Mouse (Mus musculus) heart, adult 2 months (tissue): ENCODE results near the gene Hamp. TPM values are rescaled to one million over a fixed set of nuclear protein-coding genes. Genes with fewer than 3 reads are reported as not detected.
A peak's percentile ranks its signal among the peaks of the same experiment; 100 is the strongest.

Experiments used
- DNase-seq, 2 experiments: peaks; one replicate each; pipeline ENCODE4 v3.0.0; 2021
- H3K27ac ChIP-seq: fragments of 200-600 bp; 2 replicates; pipeline ENCODE4 v1.8.1; 2022
- H3K27me3 ChIP-seq: fragments of 200-500 bp; 2 replicates; pipeline ENCODE4 v1.6.1; 2012; ENCODE audit warnings: mild to moderate bottlenecking, low read length, inconsistent platforms, mixed read lengths; ENCODE audit not compliant: control insufficient read depth, insufficient read depth
- H3K36me3 ChIP-seq: fragments of 200-500 bp; 2 replicates; pipeline ENCODE4 v1.6.1; 2012; ENCODE audit warnings: low read length, inconsistent platforms; ENCODE audit not compliant: control insufficient read depth, insufficient read depth
- H3K4me1 ChIP-seq: fragments of 200-500 bp; 2 replicates; pipeline ENCODE4 v1.6.1; 2011; ENCODE audit warnings: low read length; ENCODE audit not compliant: control insufficient read depth, insufficient read depth
- H3K4me3 ChIP-seq: fragments of 200-600 bp; 2 replicates; pipeline ENCODE4 v1.8.1; 2022
- H3K79me2 ChIP-seq: fragments of 200-500 bp; replicated peaks from 2 replicates; pipeline ENCODE4 v1.6.1; 2012; ENCODE audit warnings: mild to moderate bottlenecking, inconsistent platforms, low read length, moderate library complexity, mixed read lengths; ENCODE audit not compliant: control insufficient read depth, insufficient read depth
- H3K9ac ChIP-seq: fragments of 200-500 bp; 2 replicates; pipeline ENCODE4 v1.6.1; 2012; ENCODE audit warnings: low read depth, mild to moderate bottlenecking, control low read depth, inconsistent platforms, low read length, mixed read lengths
- CTCF ChIP-seq: fragments of 200-600 bp; IDR thresholded peaks from 2 replicates; pipeline ENCODE4 v1.8.1; 2022; ENCODE audit warnings: antibody characterized with exemption, mild to moderate bottlenecking, moderate library complexity
- EP300 ChIP-seq: fragments of 200-500 bp; IDR thresholded peaks from 2 replicates; pipeline ENCODE4 v1.6.1; 2011; ENCODE audit warnings: low read depth, low read length, control low read depth; ENCODE audit not compliant: insufficient read depth
- POLR2A ChIP-seq: fragments of 200-500 bp; IDR thresholded peaks from 2 replicates; pipeline ENCODE4 v1.6.1; 2011; ENCODE audit warnings: mild to moderate bottlenecking, low read depth, low read length, control low read depth; ENCODE audit not compliant: insufficient read depth
- WGBS: fragments of 180-500 bp; shearing (Covaris S2); methylation state at CpG from one replicate; pipeline ENCODE4 v1.1.7; 2018; 5-methylcytosine and 5-hydroxymethylcytosine counted together
- intact Hi-C: fragments of 180-260 bp; cut with DNase I; formaldehyde crosslinking; loops from one replicate; pipeline ENCODE4 v1.15.1; 2025
- polyA plus RNA-seq: library from polyadenylated mRNA; depleted of rRNA; stranded (reverse); fragments of >200 nt; gene quantifications from 2 replicates; pipeline ENCODE4 v1.2.3, GENCODE M21; 2012
- total RNA-seq, 2 experiments: library from RNA; stranded (reverse); gene quantifications; 2 replicates each; pipeline ENCODE4 v1.2.3; 2021

The Hamp gene
- total and polyA plus RNA-seq, 3 experiments = 11.8 to 141 (median 14.2) TPM

DNA sequence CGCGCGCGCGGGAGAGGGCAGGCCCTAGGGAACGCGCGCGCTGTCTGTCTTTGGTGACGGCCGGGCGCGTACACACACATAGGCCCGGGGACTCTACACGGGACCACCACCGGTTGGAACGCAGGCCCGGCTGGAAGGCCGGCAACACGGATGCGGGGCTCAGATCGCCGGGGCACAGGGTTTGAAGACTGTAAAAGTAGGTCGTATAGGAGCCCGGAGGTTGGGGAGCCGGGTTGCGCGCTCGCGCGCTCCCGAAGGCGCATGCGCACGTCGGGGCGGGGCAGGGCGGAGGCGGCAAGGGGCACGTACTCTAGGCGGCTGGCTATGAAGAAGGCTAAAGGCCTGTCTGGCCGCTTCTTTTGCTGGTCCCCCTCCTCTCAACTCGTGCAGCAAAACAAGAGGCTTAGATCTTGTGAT, 13.5 kb upstream of the Hamp start:
- H3K27me3 ChIP-seq = no peaks in the 10 kb centered on the region
- intact Hi-C loops = loop anchor here (5.0 to 10.0 kb wide), 4 partner anchors 80 to 363 kb away; partner anchors contain the start of genes Fxyd5 and Zbtb32
- H3K4me1 ChIP-seq = peaks cover 4% of the 10 kb centered on the region
- no peaks in the 10 kb centered on the region for H3K36me3 ChIP-seq
- H3K79me2 ChIP-seq = no peaks in the 10 kb centered on the region
- peak overlapping the region; percentile 97 for H3K9ac ChIP-seq
- H3K27ac ChIP-seq = peak overlapping the region; percentile 100
- DNase-seq = peak; percentile 97
- peak overlapping the region; percentile 70 for H3K4me3 ChIP-seq
- TF ChIP-seq CTCF (no peak), EP300 (0 out of 2 replicates have a peak, but pooled peaks have one; percentile 37), POLR2A (peak; percentile 92)
- WGBS = under 1% methylated on average over 43 of the region's 43 CpGs

DNA sequence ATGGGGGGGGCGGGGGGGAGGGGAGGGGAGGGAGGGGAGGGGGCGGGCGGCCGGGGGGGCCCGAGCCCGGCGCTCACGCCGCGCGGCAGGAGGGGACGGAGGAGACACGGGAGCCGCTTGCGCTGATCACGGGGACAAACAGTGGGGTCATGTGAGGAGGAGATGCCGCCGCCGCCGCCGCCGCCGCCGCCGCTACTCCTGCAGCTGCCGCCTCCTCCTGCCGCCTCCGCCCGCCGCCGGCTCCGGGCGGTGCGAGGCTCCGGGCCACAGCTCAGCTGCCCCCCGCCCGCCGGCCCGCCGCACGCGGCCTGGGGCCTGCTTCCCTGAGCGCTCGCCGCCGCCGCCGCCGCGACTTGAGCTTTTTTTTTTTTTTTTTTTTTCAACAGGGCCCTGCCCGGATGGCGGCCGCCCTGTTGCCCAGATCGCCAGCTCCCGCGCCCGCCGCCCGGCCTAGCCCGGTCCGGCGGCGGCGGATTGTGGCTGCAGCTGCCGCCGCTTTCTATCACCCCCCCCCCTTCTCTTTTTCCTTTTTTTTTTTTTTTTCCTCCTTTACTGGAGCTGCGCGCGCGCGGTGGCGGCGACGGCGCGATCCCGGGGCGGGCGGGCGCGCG, 13.0 kb upstream of the Hamp start, which contains the start of gene Usf2:
Gene Usf2 (minus strand): TSS at position 48 of the 611 bp plus-strand sequence.
- Histone ChIP-seq H3K9ac (peak within 1 kb of the TSS; percentile 97), H3K27me3 (no peaks in the 10 kb centered on the region), H3K4me3 (peak within 1 kb of the TSS; percentile 70), H3K27ac (peak within 1 kb of the TSS; percentile 100), H3K79me2 (no peaks in the 10 kb centered on the region), H3K36me3 (no peaks in the 10 kb centered on the region), H3K4me1 (peaks cover 4% of the 10 kb centered on the region)
- intact Hi-C loops = loop anchor here (5.0 to 10.0 kb wide), 4 partner anchors 80 to 362 kb away; partner anchors contain the start of genes Fxyd5 and Zbtb32
- WGBS = 0% methylated on average over 66 of the region's 82 CpGs
- no peak for TF ChIP-seq CTCF
- peak; percentile 85 to 90 for DNase-seq

DNA sequence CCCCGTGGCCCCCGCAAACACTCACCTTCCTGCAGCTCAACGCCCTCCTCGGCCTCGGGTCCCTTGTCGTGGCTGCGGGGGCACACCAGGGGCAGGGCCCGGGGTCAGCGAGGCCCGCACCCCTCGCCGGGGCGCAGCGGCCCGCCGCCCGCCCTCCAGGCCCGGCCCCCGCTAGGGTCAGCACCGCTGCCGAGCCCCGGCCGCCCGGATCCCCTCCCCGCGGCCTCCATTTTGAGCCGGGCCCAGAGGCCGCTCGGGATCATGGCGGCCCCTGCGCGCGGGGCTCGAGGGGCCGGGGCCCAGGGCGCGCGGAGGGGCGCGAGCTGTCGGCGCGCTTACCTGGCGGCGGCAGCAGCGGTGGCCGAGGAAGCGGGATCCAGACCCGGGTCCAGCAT, 12.5 kb upstream of the Hamp start:
- WGBS = 2% methylated on average over 37 of the region's 49 CpGs
- Histone ChIP-seq H3K79me2 (no peaks in the 10 kb centered on the region), H3K27me3 (no peaks in the 10 kb centered on the region), H3K36me3 (no peaks in the 10 kb centered on the region), H3K9ac (peak overlapping the region; percentile 97), H3K4me3 (peak overlapping the region; percentile 70), H3K27ac (peak overlapping the region; percentile 100), H3K4me1 (peaks cover 4% of the 10 kb centered on the region)
- TF ChIP-seq POLR2A (no peak), CTCF (no peak), EP300 (no peak)
- intact Hi-C loops = loop anchor here (5.0 to 10.0 kb wide), 4 partner anchors 79 to 362 kb away; partner anchors contain the start of genes Fxyd5 and Zbtb32
- DNase-seq = peak in 1 of 2 experiments; percentile 83

DNA sequence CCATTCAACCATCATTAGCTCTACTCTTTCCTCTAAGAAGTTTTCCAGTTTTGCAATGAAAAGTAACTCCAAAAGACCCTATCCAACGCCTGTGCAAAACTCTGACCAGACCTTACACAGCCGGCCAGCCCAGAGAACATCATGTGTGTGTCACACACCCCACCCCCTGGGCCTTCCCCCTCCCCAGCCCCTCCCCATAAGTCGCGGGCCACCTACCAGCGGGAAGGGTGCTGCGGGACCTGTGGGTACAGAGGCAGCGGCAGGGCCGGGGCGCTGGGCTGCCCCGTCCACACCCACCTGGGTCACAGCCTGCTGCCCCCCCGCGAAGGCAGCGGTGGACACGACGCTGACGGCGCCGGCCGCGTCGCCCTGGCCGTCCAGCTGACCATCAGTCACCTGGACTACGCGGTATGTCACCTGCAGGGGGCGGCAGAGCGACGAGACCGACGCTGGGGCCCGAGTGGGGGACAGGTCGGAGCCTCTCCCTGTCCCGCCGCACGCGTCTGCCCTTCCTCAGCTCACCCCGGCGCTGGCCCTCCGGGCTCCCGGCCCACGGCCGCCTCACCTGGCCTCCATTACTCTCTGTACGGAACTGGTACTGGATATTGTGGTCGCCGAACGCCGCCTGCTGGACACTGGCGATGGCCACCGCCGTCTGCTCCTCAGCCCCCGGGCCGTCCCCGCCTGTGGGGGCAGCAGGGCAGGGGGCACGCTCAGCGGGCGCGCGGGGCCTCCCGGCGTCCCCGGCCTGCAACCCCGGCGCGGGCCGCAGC, 11.9 kb upstream of the Hamp start:
- H3K9ac ChIP-seq = peak overlapping the region; percentile 97
- H3K4me3 ChIP-seq = peak overlapping the region; percentile 70
- DNase-seq = peak; percentile 92 to 93
- H3K27ac ChIP-seq = peak overlapping the region; percentile 100
- under 1% methylated on average over 64 of the region's 64 CpGs for WGBS
- H3K27me3 ChIP-seq = no peaks in the 10 kb centered on the region
- H3K36me3 ChIP-seq = no peaks in the 10 kb centered on the region
- TF ChIP-seq POLR2A (peak; percentile 70), CTCF (peak; percentile 98), EP300 (peak; percentile 65; the same call in 1 of the 2 replicates)
- no peaks in the 10 kb centered on the region for H3K79me2 ChIP-seq
- intact Hi-C loops = loop anchor here (1.0 to 10.0 kb wide), 5 partner anchors 19 to 361 kb away; partner anchors contain the start of genes Fxyd5 and Zbtb32
- peaks cover 4% of the 10 kb centered on the region for H3K4me1 ChIP-seq

DNA sequence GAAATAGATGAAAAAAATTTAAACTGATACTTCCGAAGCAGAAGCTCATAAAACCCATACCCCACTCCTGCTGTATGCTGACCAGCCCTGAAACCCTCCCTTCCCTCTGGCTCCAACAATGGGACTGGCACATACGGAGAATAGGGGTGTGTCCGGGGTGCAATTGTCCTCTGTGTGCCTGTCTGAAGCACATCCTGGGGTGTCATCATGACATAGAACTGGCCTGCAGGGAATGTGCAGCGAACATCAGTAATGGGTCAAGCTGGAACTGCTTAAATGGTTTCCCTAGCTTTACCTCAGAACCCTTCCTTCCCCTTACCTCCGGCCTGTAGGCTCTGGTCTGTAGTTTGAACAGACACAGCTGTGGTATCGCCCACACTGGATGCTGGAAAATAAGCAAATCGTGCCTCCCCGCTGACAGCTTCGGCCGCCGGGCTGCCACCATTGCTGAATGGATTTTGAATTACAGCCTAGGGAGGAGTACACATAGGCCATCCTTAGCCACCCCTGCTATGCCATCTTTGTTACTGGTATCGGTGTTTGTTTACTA, 11.2 kb upstream of the Hamp start:
- intact Hi-C loops = loop anchor here (1.0 to 10.0 kb wide), 5 partner anchors 19 to 360 kb away; partner anchors contain the start of genes Fxyd5 and Zbtb32

More for the DNA sequence above, 11.2 kb upstream of the Hamp start:
- 87% methylated on average over 12 of the region's 12 CpGs for WGBS
- no peak for TF ChIP-seq EP300
- no peak for TF ChIP-seq CTCF
- TF ChIP-seq POLR2A = no peak
- H3K9ac ChIP-seq = no peak overlapping the region
- no peaks in the 10 kb centered on the region for H3K27me3 ChIP-seq
- H3K79me2 ChIP-seq = no peaks in the 10 kb centered on the region
- peak overlapping the region; percentile 100 for H3K27ac ChIP-seq
- H3K4me3 ChIP-seq = no peak overlapping the region
- no peak for DNase-seq
- H3K36me3 ChIP-seq = no peaks in the 10 kb centered on the region
- peaks cover 4% of the 10 kb centered on the region for H3K4me1 ChIP-seq
